Mouse (Mus musculus): ENCODE data around the gene Nr2c2. TPM values are rescaled to one million over a fixed set of nuclear protein-coding genes. Genes with fewer than 3 reads are reported as not detected.

Nr2c2 gene
- polyA plus RNA-seq (2016; fragmentation: Nextera tagmentation; extraction: Ambion mirVana) = 32.7 and 36.7 TPM in 2 replicates

- 0% methylated on average over 33 of the region's 58 CpGs for WGBS
Measured at GRCm38 (mm10) chr6:92091130-92091591, at the start of gene Nr2c2. TSS of gene Nr2c2 (plus strand) at chr6:92091390.

DNA sequence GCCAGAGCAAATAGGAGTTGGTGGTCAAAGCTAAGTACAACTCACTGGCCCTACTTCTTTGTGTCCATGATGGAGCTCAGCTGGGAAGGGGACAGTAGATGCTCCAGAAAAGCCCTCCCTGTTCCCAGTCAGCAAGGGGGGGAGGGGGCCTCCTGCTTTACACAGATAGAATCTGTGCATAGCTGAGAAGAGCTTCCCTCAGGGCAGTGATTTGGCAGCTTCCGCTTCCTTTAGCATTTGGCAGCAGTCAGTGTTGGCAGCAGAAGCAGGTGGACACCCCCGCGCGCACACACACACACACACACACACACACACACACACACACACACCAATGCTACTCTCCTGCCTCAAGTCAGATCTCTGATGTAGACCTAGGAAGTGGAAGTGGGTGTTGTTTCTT is 49.1 kb upstream of the Nr2c2 start:
- H3K36me3 ChIP-seq = no peaks in the 10 kb centered on the region
- no peak overlapping the region for H3K4me2 ChIP-seq (replicated peaks)
- H3K9ac ChIP-seq (replicated peaks) = no peak overlapping the region
- no peak overlapping the region for H3K4me3 ChIP-seq
- H3K4me1 ChIP-seq = no peaks in the 10 kb centered on the region
- no peaks in the 10 kb centered on the region for H3K27me3 ChIP-seq
- H3K9me3 ChIP-seq = no peaks in the 10 kb centered on the region
- no peak overlapping the region for H3K27ac ChIP-seq (replicated peaks)
- no peak for ATAC-seq (ENCODE audit: low FRiP score, low read depth)
- 100% methylated on average over 4 of the region's 4 CpGs for WGBS

More at GRCm38 (mm10) chr6:92091130-92091591, at the start of gene Nr2c2:
- H3K4me3 ChIP-seq = peak within 1 kb of the TSS; percentile 98
- H3K36me3 ChIP-seq = no peaks in the 10 kb centered on the region
- peak; percentile 55 for ATAC-seq (ENCODE audit: low FRiP score, low read depth)
- no peaks in the 10 kb centered on the region for H3K27me3 ChIP-seq
- H3K9ac ChIP-seq (replicated peaks) = peak within 1 kb of the TSS; percentile 99
- H3K4me1 ChIP-seq = peaks cover 30% of the 10 kb centered on the region
- H3K9me3 ChIP-seq = no peaks in the 10 kb centered on the region
- H3K27ac ChIP-seq (replicated peaks) = peak within 1 kb of the TSS; percentile 99
- peak within 1 kb of the TSS; percentile 67 for H3K4me2 ChIP-seq (replicated peaks)

- no peaks in the 10 kb centered on the region for H3K9me3 ChIP-seq
- H3K27me3 ChIP-seq = no peaks in the 10 kb centered on the region
- no peak for ATAC-seq (ENCODE audit: low FRiP score, low read depth)
- no peak overlapping the region for H3K4me2 ChIP-seq (replicated peaks)
- H3K36me3 ChIP-seq = no peaks in the 10 kb centered on the region
- H3K27ac ChIP-seq (replicated peaks) = no peak overlapping the region
- H3K9ac ChIP-seq (replicated peaks) = no peak overlapping the region
- no peak overlapping the region for H3K4me3 ChIP-seq
- no peaks in the 10 kb centered on the region for H3K4me1 ChIP-seq
- WGBS = 85% methylated on average over 1 of the region's 1 CpGs
Measured at GRCm38 (mm10) chr6:92042850-92043249, 48.3 kb upstream of the Nr2c2 start.

DNA sequence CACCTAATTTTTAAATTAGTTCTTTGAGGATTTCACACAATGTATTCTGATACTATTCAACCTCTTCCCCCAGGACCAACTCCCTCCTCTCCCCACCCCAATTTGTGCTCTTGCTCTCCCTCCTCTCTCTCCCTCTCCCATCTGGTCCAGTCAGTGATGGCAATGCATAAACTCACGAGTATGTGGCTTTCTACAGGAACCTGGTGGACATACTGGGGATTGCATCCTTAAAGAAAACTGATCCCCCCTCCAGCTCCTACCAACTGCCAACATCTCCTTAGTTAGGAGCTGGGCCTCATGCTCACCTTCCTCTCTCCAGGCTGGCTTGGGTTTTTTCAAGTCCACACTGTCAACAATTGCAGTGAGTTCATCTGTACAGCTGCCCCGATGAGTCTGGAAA is 33.4 kb upstream of the Nr2c2 start:
- Histone ChIP-seq H3K27me3 (no peaks in the 10 kb centered on the region), H3K4me2 (replicated peaks) (no peak overlapping the region), H3K4me3 (no peak overlapping the region), H3K9ac (replicated peaks) (no peak overlapping the region), H3K9me3 (no peaks in the 10 kb centered on the region), H3K27ac (replicated peaks) (no peak overlapping the region), H3K4me1 (no peaks in the 10 kb centered on the region), H3K36me3 (no peaks in the 10 kb centered on the region)
- ATAC-seq (ENCODE audit: low FRiP score, low read depth) = no peak
- 58% methylated on average over 2 of the region's 2 CpGs for WGBS

GRCm38 (mm10) chr6:92061725-92062124 is 29.5 kb upstream of the Nr2c2 start:
- 51% methylated on average over 5 of the region's 5 CpGs for WGBS

DNA sequence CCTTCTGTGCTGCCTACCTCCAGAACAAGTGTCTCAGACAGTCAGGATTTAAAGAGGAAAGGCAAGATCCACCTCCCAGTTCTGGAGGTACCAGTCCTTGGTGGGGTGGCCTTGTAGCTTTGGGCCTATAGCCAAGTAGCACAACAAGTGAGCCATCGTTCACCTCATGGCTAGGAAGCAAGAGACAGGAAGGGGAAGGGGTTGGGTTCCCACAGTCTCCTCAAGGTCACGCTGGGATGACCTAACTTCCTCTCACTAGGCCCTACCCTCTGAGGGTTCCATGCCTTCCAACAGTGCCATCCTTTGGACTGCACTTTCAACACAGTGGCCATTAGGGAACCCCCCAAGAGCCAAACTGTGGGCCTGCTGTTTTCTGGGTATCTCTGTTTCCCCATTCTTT is 27.7 kb upstream of the Nr2c2 start:
- Histone ChIP-seq H3K27ac (replicated peaks) (no peak overlapping the region), H3K9me3 (no peaks in the 10 kb centered on the region), H3K4me3 (no peak overlapping the region), H3K9ac (replicated peaks) (no peak overlapping the region), H3K4me2 (replicated peaks) (no peak overlapping the region), H3K4me1 (no peaks in the 10 kb centered on the region), H3K36me3 (no peaks in the 10 kb centered on the region), H3K27me3 (no peaks in the 10 kb centered on the region)
- 87% methylated on average over 2 of the region's 2 CpGs for WGBS
- no peak for ATAC-seq (ENCODE audit: low FRiP score, low read depth)

More at GRCm38 (mm10) chr6:92061725-92062124, 29.5 kb upstream of the Nr2c2 start:
- no peak overlapping the region for H3K4me2 ChIP-seq (replicated peaks)
- H3K9me3 ChIP-seq = no peaks in the 10 kb centered on the region
- H3K27me3 ChIP-seq = no peaks in the 10 kb centered on the region
- no peak overlapping the region for H3K4me3 ChIP-seq
- no peak for ATAC-seq (ENCODE audit: low FRiP score, low read depth)
- no peaks in the 10 kb centered on the region for H3K36me3 ChIP-seq
- no peaks in the 10 kb centered on the region for H3K4me1 ChIP-seq
- no peak overlapping the region for H3K27ac ChIP-seq (replicated peaks)
- H3K9ac ChIP-seq (replicated peaks) = no peak overlapping the region

- 82% methylated on average over 10 of the region's 10 CpGs for WGBS
- H3K4me1 ChIP-seq = no peaks in the 10 kb centered on the region
- H3K9me3 ChIP-seq = no peaks in the 10 kb centered on the region
- H3K4me3 ChIP-seq = no peak overlapping the region
- H3K27me3 ChIP-seq = no peaks in the 10 kb centered on the region
- no peak overlapping the region for H3K4me2 ChIP-seq (replicated peaks)
- H3K9ac ChIP-seq (replicated peaks) = no peak overlapping the region
- H3K27ac ChIP-seq (replicated peaks) = no peak overlapping the region
- no peaks in the 10 kb centered on the region for H3K36me3 ChIP-seq
- ATAC-seq (ENCODE audit: low FRiP score, low read depth) = no peak
Measured at GRCm38 (mm10) chr6:92064101-92064500, 27.1 kb upstream of the Nr2c2 start.

- no peak overlapping the region for H3K4me3 ChIP-seq
- no peaks in the 10 kb centered on the region for H3K4me1 ChIP-seq
- no peaks in the 10 kb centered on the region for H3K36me3 ChIP-seq
- no peak overlapping the region for H3K27ac ChIP-seq (replicated peaks)
- no peaks in the 10 kb centered on the region for H3K27me3 ChIP-seq
- WGBS = 50% methylated on average over 12 of the region's 12 CpGs
- H3K9me3 ChIP-seq = no peaks in the 10 kb centered on the region
- H3K9ac ChIP-seq (replicated peaks) = no peak overlapping the region
- H3K4me2 ChIP-seq (replicated peaks) = no peak overlapping the region
- ATAC-seq (ENCODE audit: low FRiP score, low read depth) = no peak
Measured at GRCm38 (mm10) chr6:92065721-92066496, 25.3 kb upstream of the Nr2c2 start.

DNA sequence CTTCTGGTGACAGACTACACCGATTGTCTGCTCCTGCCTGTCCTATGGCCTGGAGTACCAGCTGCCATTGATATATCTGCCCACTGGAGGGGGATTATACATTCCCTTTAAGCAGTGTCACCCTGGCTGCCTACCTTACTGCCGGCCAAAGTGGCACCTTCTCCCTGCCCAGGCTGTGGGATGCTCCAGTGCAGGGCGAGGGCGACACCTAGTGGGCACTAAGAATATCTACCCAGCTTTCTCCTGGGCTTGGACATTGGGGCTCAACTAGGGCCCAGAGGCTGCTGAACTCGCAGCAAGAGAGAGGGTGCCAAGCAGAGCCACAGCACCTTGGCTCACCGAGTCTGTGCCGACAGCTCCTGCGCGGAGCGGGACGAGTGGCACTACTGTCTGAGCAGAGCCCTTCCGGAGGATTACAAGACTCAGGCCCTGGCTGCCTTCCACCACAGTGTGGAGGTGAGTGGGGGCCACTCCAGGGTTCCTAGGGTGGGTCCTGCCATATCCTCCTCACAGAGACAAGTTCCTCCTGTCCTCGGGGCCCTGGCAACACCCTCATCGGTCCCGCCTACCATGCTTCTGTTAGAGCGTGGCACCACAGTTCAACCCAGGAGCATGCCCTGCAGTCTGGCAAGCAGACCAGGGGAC is 23.9 kb upstream of the Nr2c2 start:
- Histone ChIP-seq H3K9ac (replicated peaks) (no peak overlapping the region), H3K36me3 (no peaks in the 10 kb centered on the region), H3K27ac (replicated peaks) (no peak overlapping the region), H3K4me1 (no peaks in the 10 kb centered on the region), H3K4me2 (replicated peaks) (no peak overlapping the region), H3K27me3 (no peaks in the 10 kb centered on the region), H3K4me3 (no peak overlapping the region), H3K9me3 (no peaks in the 10 kb centered on the region)
- ATAC-seq (ENCODE audit: low FRiP score, low read depth) = peak; percentile 81
- 33% methylated on average over 16 of the region's 16 CpGs for WGBS

DNA sequence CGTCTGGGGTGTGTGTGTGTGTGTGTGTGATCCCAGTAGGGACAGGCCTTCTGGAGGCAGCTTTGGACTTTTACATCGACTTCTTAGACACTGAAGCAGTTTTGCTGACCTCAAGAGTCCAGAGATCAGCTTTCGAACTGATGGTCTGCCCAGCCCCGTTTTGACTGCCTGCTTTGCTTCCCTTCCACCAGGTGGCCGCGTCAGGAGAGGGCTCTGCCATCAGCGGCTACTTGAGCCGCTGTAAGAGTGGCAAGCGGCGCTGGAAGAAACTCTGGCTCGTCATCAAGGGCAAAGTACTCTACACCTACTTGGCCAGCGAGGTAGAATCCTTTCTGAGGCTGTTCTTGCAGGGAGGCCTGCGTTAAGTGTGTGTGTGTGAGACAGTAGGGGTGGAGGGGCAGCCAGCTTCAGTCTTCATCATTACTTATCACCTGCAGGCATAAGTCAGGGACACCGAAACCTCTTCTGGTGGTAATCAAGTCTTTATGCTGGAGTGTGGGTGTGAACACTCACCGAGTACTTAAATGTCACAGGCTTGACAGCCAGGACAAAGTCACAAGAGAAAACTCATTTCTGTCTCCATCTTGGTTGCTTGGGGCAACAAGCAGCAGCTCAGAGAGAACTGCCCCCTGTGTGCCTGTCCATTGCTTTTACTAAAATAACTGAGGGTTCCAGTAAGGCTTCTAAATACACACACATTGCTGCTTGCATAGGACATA is 19.9 kb upstream of the Nr2c2 start:
- no peaks in the 10 kb centered on the region for H3K36me3 ChIP-seq
- no peaks in the 10 kb centered on the region for H3K27me3 ChIP-seq
- H3K9ac ChIP-seq (replicated peaks) = no peak overlapping the region
- no peaks in the 10 kb centered on the region for H3K9me3 ChIP-seq
- no peaks in the 10 kb centered on the region for H3K4me1 ChIP-seq
- H3K27ac ChIP-seq (replicated peaks) = no peak overlapping the region
- ATAC-seq (ENCODE audit: low FRiP score, low read depth) = no peak
- no peak overlapping the region for H3K4me2 ChIP-seq (replicated peaks)
- H3K4me3 ChIP-seq = no peak overlapping the region
- 50% methylated on average over 15 of the region's 15 CpGs for WGBS

DNA sequence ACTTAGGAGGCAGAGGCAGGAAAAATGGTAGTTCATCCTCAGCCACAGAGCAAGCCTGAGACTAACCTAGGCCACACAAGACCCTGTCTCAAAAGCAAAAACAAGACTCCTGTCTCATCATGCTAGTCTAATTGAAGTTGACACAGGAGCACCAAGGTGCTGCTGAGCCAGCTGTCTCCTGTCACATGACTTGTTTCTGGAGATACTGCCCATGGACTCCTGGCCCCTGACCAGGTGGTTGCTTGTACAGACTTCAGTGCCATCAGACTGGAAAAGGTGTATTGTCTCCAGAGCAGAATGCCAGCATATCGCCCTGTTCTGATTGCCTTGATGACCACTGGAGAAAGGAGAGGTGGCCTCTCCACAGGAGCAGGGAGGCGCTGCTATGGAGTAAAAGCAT is 10.5 kb upstream of the Nr2c2 start:
- H3K9ac ChIP-seq (replicated peaks) = no peak overlapping the region
- WGBS = 88% methylated on average over 2 of the region's 2 CpGs
- no peaks in the 10 kb centered on the region for H3K9me3 ChIP-seq
- no peak for ATAC-seq (ENCODE audit: low FRiP score, low read depth)
- H3K4me3 ChIP-seq = no peak overlapping the region
- no peaks in the 10 kb centered on the region for H3K4me1 ChIP-seq
- H3K27ac ChIP-seq (replicated peaks) = no peak overlapping the region
- H3K27me3 ChIP-seq = no peaks in the 10 kb centered on the region
- no peak overlapping the region for H3K4me2 ChIP-seq (replicated peaks)
- no peaks in the 10 kb centered on the region for H3K36me3 ChIP-seq

DNA sequence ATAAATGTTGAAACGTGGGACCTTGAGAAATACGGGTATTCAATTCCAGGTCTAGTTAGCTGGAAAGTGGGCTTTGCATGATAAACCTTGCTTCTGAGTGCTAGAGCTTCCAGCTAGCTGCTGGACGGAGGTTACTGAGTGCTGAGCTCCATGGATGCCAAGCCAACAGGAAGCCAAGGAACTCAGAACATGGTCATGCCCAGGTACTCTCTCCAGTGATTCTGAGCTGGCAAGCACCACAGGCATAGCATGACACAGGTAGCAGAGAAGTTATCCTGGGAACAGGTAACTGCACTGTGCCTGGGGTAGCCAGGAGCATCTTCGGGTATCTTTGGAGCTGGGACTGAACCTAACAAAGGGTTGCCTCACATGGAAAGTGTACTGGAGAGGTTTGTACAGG is 8.4 kb upstream of the Nr2c2 start:
- WGBS = 83% methylated on average over 4 of the region's 4 CpGs

More for the DNA sequence above, 8.4 kb upstream of the Nr2c2 start:
- Histone ChIP-seq H3K9ac (replicated peaks) (no peak overlapping the region), H3K4me3 (no peak overlapping the region), H3K4me1 (no peaks in the 10 kb centered on the region), H3K27ac (replicated peaks) (no peak overlapping the region), H3K36me3 (no peaks in the 10 kb centered on the region), H3K9me3 (no peaks in the 10 kb centered on the region), H3K4me2 (replicated peaks) (no peak overlapping the region), H3K27me3 (no peaks in the 10 kb centered on the region)
- ATAC-seq (ENCODE audit: low FRiP score, low read depth) = no peak
